Mouse (Mus musculus) heart, postnatal 14 days (tissue): ENCODE results near the gene Nkd2. TPM values are rescaled to one million over a fixed set of nuclear protein-coding genes. Genes with fewer than 3 reads are reported as not detected.
A peak's percentile ranks its signal among the peaks of the same experiment; 100 is the strongest.

Experiments
- DNase-seq, 2 experiments: peaks; one replicate each; pipeline ENCODE4 v3.0.0; 2021 to 2022
- intact Hi-C: fragments of 180-260 bp; cut with DNase I; formaldehyde crosslinking; loops from one replicate; pipeline ENCODE4 v1.15.1; 2025
- total RNA-seq, 2 experiments: library from RNA; stranded (reverse); gene quantifications; 2 replicates each; pipeline ENCODE4 v1.2.3; 2021

Gene Nkd2
- total RNA-seq, 2 experiments from 2014 or later, result 1.7 to 2.2 TPM

- intact Hi-C loops, result loop anchor here (1.0 to 10.0 kb wide), 3 partner anchors 98 to 177 kb away; no protein-coding TSS in a partner anchor
- DNase-seq, result peak; percentile 75 to 81
Measured at GRCm38 (mm10) chr13:73822187-73822800, 25.1 kb downstream of the Nkd2 start.

DNA sequence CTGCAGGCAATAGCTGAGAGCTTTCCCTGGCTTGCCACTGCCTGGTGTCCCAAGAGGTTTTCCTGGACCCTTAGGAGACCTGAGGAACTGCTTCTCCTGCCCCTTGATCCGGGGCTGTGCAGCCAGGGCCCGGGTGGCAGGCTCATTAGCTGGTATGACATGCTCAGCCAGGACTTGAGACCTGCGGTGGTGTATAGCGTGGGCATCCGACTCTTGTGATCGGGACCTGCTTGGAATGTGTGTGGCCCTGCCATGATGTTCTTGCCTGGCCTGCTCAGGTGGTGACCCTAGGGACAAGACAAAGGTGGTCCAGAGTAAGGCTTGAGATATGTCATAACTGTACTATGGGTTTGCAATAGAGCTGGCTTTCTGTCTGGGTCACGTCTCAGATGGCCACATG lies 26.2 kb downstream of the Nkd2 start:
- no peak for DNase-seq
- intact Hi-C loops, result loop anchor here (10.0 kb wide), 1 partner anchor 176 kb away; no protein-coding TSS in a partner anchor

DNA sequence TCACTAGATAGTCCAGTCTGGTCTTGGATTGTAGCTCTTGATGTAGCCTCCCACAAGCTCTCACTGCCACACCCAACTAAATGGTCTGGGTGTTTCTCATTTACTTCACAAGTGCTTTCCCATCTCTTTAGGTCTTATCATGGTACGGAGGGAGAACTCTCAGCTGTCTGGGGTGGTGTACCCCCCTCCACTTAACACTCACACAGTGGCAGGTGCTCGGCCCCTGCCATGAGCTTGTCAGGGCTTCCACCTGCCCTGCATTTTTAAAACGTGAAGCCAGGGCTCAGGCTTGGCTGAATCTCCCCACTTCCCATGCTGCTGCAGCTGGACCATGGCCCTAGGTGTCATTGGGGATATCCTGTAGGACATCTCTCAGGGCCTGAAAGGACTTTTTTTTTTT lies 28.5 kb downstream of the Nkd2 start:
- no peak for DNase-seq
- intact Hi-C loops, result no loop called here

- intact Hi-C loops, result no loop called here
- no peak for DNase-seq
Measured at GRCm38 (mm10) chr13:73816338-73816737, 31.1 kb downstream of the Nkd2 start.

- no peak for DNase-seq
- intact Hi-C loops, result no loop called here
Measured at GRCm38 (mm10) chr13:73814181-73814580, 33.2 kb downstream of the Nkd2 start.

DNA sequence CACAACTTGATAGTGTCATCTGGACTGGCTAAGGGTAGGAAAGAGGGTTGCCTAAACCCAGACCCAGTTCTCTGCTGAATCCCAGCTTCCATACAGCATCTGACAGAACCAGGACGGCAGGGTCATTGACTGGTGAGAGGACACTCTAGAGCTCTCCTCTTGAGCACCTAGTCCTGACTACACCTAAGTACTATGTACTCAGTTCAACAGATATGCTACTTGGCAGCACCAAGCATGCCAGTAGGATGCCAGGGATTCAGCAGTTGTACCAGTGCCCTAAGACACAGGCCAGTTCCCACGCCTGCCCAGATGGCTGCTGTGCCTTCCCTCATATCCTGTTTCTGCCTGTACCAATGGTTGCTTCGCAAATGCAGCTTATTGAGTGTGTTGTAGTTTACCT lies 34.5 kb downstream of the Nkd2 start:
- intact Hi-C loops, result no loop called here
- peak in 1 of 2 experiments; percentile 39 for DNase-seq

- intact Hi-C loops, result no loop called here
Measured at GRCm38 (mm10) chr13:73804914-73805313, 42.5 kb downstream of the Nkd2 start.

GRCm38 (mm10) chr13:73803450-73804178 lies 43.8 kb downstream of the Nkd2 start:
- intact Hi-C loops, result no loop called here
- DNase-seq, result peak; percentile 71

More at GRCm38 (mm10) chr13:73804914-73805313, 42.5 kb downstream of the Nkd2 start:
- no peak for DNase-seq

DNA sequence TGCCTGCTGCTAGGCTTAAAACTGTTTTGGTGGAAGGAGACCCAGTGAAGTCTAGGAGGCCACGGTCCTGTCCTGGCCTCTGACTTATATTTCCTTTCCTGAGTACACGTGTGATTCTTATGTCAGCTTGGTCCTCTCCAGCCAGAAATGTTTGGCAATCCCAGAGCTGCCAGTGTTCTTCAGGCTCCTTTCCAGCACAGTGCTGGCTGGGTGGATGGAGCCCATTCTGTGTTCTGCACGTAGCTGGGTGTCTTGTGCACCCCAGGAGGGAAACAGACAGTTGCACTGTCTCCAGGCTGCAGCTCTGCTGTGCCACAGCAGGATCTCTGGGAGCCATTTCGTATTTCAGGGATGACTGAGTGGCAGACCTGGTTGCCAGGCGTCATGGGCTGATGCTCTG lies 48.3 kb downstream of the Nkd2 start:
- DNase-seq, result no peak
- intact Hi-C loops, result no loop called here

DNA sequence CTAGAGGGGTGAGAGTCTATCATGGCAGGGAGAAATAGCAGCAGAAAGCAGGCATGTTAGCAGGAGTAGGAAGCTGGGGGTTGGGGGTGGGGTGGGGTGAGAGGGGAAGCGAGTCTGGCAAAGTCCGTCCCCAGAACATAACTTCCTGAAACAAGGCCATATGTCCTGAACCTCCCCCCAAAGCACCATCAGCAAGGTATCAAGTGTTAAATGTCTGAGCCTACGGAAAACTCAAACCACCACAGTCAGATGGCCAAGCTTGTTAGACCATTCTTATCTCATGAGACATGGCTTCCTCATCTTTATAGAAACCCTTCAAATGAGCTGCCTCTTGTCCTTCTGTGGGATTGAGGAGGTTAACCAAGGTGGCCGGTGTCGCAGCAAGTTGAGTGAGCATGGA lies 54.3 kb downstream of the Nkd2 start:
- intact Hi-C loops, result no loop called here
- DNase-seq, result no peak

DNA sequence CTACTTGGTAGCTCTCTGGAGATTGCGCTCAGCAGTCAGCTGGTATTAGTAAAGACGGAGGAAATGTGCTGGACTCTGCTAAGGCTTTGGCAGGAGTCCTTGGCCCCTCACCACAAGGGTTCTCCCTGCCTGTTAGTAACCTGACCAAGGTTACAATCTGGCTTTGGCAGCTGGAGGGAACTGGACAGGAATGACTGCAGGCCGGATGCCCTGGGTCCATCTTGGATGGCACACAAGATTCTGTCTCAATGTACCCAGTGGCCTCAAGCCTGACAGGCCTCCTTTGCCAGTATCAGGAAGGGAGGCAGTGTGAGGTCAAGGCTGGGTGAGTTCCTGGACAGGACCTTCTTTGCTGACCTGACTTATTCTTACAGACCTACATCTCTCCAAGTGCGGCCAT lies 55.3 kb downstream of the Nkd2 start:
- DNase-seq, result no peak
- intact Hi-C loops, result no loop called here

DNA sequence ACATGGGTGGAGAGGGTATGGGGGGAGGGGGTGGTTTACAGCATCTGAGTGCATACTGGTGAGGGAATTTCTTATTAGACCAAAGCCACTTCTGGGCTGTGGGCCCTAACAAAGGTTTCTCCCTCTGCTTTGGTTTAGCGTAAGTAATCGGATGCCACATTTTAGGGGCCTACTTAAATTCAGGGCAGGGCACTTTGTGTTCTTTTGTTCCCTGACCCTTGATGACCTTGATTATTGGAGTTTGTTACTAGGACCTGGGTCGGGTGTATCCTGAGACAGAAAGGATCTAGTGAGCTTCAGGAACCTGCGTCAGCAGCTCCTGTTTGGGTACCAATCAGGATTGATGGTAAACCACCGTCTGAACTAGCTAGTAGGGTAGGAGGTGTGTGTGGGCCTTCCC lies 64.9 kb downstream of the Nkd2 start:
- no peak for DNase-seq
- intact Hi-C loops, result no loop called here

GRCm38 (mm10) chr13:73777578-73777977 lies 69.9 kb downstream of the Nkd2 start:
- intact Hi-C loops, result no loop called here
- no peak for DNase-seq

DNA sequence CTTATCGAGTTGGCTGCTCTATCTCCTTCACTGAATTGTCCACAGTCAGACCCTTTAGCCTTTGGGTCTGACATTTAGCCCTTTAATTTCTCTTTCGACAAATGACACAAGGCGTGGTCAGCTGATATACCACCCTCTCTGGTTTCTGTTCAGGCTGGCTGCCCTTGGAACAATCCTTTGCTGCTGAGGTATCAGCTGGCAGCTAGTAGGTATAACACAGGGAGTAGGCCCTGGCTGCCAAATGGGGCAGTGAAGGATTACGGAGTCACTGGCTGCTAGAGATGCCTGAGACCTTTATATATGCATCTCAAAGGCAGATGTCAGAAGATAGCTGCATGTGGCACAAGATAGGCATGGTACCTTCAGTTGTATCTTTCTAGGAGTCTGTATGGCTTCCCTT lies 71.6 kb downstream of the Nkd2 start:
- intact Hi-C loops, result no loop called here
- peak in 1 of 2 experiments; percentile 40 for DNase-seq

- DNase-seq, result peak; percentile 38 to 65
- intact Hi-C loops, result no loop called here
Measured at GRCm38 (mm10) chr13:73773519-73774205, 73.8 kb downstream of the Nkd2 start.

GRCm38 (mm10) chr13:73772655-73773054 lies 74.8 kb downstream of the Nkd2 start:
- peak; percentile 21 to 26 for DNase-seq
- intact Hi-C loops, result no loop called here

DNA sequence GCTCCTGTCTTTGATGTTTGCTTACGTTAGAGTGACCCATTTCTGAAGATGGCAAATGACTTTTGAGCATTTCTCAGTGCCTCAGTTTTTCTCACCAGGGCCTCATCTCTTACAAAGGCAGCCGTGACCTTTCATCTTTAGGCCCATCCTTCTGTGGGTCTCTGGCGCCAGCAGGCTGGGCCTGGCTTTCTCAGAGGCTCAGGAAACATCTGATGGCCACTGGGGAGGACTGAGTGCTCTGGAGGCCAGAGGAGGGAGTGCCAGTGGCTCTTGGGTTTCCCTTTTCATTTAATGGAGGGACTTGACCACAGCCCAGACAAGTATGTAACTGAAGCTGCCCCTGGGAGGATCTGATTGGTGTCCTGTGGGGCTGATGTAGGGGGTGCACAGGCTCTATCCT lies 76.3 kb downstream of the Nkd2 start:
- no peak for DNase-seq

DNA sequence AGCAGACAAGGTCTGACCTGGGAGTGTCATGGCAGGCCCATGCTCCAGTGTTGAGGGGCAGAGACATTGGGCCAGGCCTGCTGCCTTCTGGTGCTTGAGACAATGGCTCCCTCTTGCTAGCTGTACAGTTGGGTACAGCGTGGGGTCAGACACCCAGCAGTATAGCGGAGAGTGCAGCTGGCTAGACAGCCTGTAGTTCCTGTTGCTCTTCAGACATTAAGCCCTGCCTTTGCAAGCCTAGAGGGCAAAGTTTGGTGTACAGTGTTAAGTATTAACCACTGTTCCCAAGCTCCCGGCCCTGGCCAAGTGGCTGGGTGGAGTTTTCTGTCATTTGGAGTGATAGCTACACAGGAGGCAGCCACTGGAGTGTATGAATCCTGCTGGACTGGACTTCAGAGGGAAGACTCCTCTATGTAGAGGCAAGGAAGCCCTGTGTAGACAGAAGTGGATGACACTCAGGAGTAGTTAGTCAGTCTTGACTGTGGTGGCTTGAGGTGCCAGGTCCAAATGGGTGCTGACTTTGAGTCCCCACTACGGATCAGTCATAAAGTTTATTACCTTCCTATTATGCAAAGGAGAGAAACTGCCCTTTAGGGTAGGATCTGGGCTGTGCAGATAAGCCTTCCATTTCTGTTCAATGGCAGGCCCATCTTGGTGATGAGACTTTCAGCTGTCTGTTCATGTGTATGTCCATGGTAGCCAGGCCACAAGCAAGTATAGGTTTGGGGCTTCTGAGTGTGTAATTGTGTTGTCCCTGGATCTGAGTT lies 77.3 kb downstream of the Nkd2 start:
- no peak for DNase-seq
- intact Hi-C loops, result no loop called here

More for the DNA sequence above, 76.3 kb downstream of the Nkd2 start:
- intact Hi-C loops, result no loop called here
